Mouse (Mus musculus): ENCODE data around the gene Btbd6.

Btbd6 gene

GRCm38 (mm10) chr12:112952926-112953565 lies 23.2 kb upstream of the Btbd6 start:
- DNase-seq (ENCODE audit: low read depth, low spot score) = no peak

GRCm38 (mm10) chr12:112955800-112956199 lies 20.5 kb upstream of the Btbd6 start:
- peak; percentile 45 for DNase-seq (ENCODE audit: low read depth, low spot score)

DNA sequence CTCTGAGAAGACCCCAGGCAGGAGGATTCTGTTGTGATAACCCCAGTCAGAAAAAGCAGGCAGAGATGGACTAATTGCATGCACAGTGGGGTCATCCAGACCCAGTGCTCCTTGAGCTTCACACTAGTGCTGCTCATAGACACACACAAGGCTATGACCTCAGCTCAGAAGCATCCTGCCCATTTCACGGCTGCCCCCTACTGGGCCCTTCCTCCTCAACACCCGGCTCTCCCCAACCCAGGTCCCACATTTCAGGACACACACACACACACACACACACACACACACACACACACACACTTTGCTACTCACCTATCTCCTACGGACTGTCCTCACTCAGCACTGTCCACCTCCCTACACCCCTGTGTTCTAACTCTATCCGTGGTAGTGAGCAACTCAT lies 18.0 kb upstream of the Btbd6 start:
- no peak for DNase-seq (ENCODE audit: low read depth, low spot score)

DNA sequence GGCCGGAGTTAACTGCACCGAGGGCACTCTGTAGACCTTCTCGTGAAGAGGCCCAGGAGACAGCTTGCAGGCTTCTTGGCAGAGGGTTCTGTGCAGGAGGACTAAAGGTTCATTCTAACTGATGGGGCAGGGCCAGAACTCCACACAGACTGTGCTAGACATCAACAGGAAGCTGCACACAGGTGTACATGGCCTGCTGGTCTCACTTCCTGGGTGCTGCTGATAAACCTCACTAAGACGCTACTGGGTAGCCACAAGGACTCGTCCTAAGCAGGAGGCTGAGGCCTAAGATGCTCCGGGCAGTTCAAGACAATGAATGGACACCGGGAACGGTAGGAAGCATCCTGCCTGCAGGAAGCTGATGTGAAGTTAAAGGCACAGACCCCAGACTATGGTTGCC lies 16.9 kb upstream of the Btbd6 start:
- DNase-seq (ENCODE audit: low read depth, low spot score) = no peak

GRCm38 (mm10) chr12:112961428-112961827 lies 14.9 kb upstream of the Btbd6 start:
- DNase-seq (ENCODE audit: low read depth, low spot score) = no peak

DNA sequence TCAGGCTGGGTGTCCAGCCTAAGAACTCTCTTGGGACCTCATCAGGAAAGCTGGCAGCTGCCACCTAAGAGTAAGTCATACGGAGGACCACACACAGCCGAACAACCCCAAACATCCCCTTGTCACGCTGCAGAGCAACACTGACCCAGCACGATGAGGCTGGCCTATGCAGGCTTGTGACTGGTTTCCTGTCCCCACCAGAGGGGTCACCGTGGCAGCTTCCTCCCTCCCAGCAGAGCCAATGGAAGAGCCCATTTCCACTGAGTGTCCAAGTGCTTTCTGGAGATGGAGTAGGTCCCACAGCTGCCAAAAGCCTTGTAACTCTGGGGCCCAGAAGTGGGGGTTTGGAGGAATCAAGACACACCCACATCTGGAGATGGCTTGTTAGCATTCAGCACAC lies 14.4 kb upstream of the Btbd6 start:
- no peak for DNase-seq (ENCODE audit: low read depth, low spot score)

- DNase-seq (ENCODE audit: low read depth, low spot score) = no peak
Observed at GRCm38 (mm10) chr12:112965783-112966182, 10.5 kb upstream of the Btbd6 start.

GRCm38 (mm10) chr12:112968943-112969342 lies 7.3 kb upstream of the Btbd6 start:
- no peak for DNase-seq (ENCODE audit: low read depth, low spot score)

- DNase-seq (ENCODE audit: low read depth, low spot score) = no peak
Observed at GRCm38 (mm10) chr12:112969616-112970015, 6.7 kb upstream of the Btbd6 start.

- DNase-seq (ENCODE audit: low read depth, low spot score) = no peak
Observed at GRCm38 (mm10) chr12:112974736-112975135, 1.5 kb upstream of the Btbd6 start.

- DNase-seq (ENCODE audit: low read depth, low spot score) = no peak
Observed at GRCm38 (mm10) chr12:112977156-112977555, 874 bp downstream of the Btbd6 start.

DNA sequence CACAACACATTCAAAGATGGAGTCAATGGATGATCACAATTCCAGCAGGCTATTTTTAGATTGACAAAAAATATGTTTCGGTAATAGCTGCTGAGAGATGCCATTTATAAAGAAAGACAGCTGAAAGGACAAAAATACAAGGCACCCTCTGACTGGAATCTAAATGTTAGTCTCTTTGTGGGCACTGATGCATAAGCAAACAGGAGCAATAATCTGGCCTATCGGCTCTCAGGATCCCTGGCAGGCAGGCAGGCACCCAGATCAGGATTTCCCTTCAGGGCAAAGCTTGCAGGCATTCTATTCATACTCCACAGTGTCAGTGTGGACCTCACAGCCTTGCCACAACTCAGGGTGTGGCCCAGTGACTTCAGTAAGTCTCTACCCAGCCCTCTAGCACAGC lies 5.7 kb downstream of the Btbd6 start:
- no peak for DNase-seq (ENCODE audit: low read depth, low spot score)

- no peak for DNase-seq (ENCODE audit: low read depth, low spot score)
Observed at GRCm38 (mm10) chr12:112985346-112985745, 9.1 kb downstream of the Btbd6 start.

GRCm38 (mm10) chr12:112987877-112988276 lies 11.6 kb downstream of the Btbd6 start:
- no peak for DNase-seq (ENCODE audit: low read depth, low spot score)

- no peak for DNase-seq (ENCODE audit: low read depth, low spot score)
Observed at GRCm38 (mm10) chr12:112990706-112991405, 14.6 kb downstream of the Btbd6 start.

DNA sequence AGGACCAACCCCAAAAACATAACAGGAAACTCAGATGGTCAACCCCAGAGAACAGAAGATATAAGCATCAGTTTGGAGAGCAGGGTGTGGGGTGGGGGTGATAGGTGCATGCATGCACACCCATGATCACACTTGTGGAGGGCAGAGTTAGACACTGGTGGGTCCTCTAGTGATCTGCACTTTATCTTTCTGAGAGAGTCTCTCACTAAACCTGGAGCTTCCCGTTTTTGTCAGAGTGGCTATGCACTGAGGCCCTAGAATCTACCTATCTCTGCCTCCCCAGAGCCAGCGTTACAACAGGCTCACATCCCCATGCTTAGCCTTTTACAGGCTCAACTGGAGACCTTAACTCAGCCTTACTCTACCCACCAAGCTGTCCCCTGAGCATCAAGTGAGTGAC lies 15.2 kb downstream of the Btbd6 start:
- DNase-seq (ENCODE audit: low read depth, low spot score) = no peak

- DNase-seq (ENCODE audit: low read depth, low spot score) = no peak
Observed at GRCm38 (mm10) chr12:112994153-112994552, 17.9 kb downstream of the Btbd6 start.

- DNase-seq (ENCODE audit: low read depth, low spot score) = peak; percentile 33
Observed at GRCm38 (mm10) chr12:112999569-113000293, 23.4 kb downstream of the Btbd6 start.

GRCm38 (mm10) chr12:113000294-113001132 lies 24.2 kb downstream of the Btbd6 start, which contains the start of gene Brf1:
Brf1 (minus strand) TSS chr12:113000704.
- DNase-seq (ENCODE audit: low read depth, low spot score) = peak; percentile 96

DNA sequence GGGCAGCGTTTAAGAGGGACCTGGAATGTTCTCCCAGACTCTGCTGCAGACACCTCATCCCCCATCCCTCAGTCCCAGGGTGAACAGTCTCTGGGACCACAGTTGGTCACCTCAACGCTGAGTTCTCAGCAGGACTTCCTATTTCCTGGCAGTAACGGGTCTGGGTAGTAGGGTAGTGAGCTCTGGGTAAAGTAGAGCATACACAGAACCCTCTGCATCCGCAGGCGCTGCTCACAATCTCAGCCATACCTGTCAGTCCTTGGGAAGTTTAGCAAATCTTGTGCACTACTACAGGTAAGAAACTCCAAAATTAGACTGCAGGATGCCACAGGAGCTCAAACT lies 24.8 kb downstream of the Btbd6 start:
- no peak for DNase-seq (ENCODE audit: low read depth, low spot score)

DNA sequence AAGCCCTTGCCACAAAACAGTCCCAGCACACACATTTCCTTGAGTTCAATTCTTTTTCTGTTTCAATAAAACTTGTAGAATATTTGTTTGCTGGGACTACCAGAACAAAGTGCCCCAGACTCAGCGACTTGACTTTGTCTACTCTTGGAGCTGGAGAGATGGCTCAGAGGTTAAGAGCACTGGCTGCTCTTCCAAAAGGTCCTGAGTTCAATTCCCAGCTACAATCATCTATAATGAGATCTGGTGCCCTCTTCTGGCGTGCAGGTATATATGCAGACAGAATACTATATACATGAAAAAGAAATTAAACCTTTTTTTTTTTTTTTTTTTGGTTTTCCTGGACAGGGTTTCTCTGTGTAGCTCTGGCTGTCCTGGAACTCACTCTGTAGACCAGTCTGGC lies 26.4 kb downstream of the Btbd6 start:
- DNase-seq (ENCODE audit: low read depth, low spot score) = no peak

GRCm38 (mm10) chr12:113004011-113004410 lies 27.7 kb downstream of the Btbd6 start:
- DNase-seq (ENCODE audit: low read depth, low spot score) = no peak

Data from c-Kit-negative CD71-positive TER-119-positive erythroid progenitor cells, embryonic 14.5 days (primary cell).